Mouse (Mus musculus): ENCODE results near the gene Tob1.

DNA sequence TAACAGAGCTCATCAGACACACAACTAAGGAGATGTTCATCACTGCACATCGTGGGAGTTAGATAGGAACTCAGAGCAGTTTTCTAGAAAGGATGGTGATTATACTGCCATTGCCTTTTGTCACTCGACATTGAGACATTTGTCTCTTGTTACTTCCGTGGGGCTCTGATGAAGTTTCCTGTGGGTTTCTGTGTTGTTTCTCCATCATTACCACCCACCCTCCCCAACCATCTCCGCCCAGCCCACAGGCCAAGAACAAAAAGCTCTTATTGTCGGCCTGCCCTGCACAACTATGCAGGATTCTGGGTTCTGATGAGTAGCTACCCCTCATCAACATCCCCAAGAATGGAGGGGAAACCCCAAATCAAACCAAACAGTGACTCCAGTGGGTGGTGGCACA is 41.7 kb upstream of the Tob1 start:
- TF ChIP-seq POLR2A (IDR thresholded peaks at IDR 0.05; ENCODE audit: insufficient read depth, low read depth, low read length): no peak
- no peak for TF ChIP-seq CTCF (IDR thresholded peaks at IDR 0.05; ENCODE audit: insufficient read depth, low read depth, low read length)

Data from olfactory bulb, adult 2 months (tissue).